Mouse (Mus musculus) lung, embryonic 15.5 days (tissue): ENCODE measurements around the gene Krt28. TPM values are rescaled to one million over a fixed set of nuclear protein-coding genes. Genes with fewer than 3 reads are reported as not detected.

ENCODE experiments used
- ATAC-seq: fragments of 200-750 bp; cut with Nextera tagmentation; 2 replicates; pipeline ENCODE4 v1.8.0; 2017; ENCODE audit warnings: moderate number of reproducible peaks, borderline replicate concordance; ENCODE audit not compliant: low FRiP score, low TSS enrichment; ENCODE audit errors: extremely low read depth
- H3K27ac ChIP-seq: fragments of 300-500 bp; sonication (generic); 2 replicates; pipeline ENCODE4 v1.5.1; 2015; ENCODE audit warnings: moderate library complexity, mild to moderate bottlenecking, inconsistent platforms
- H3K27me3 ChIP-seq: fragments of 300-500 bp; sonication (generic); 2 replicates; pipeline ENCODE4 v1.6.1; 2015; ENCODE audit warnings: inconsistent platforms
- H3K36me3 ChIP-seq: fragments of 300-500 bp; sonication (generic); 2 replicates; pipeline ENCODE4 v1.6.1; 2015; ENCODE audit warnings: inconsistent platforms
- H3K4me1 ChIP-seq: fragments of 300-500 bp; sonication (generic); 2 replicates; pipeline ENCODE4 v1.6.1; 2015; ENCODE audit warnings: inconsistent platforms
- H3K4me2 ChIP-seq: fragments of 300-500 bp; sonication (generic); 2 replicates; pipeline ENCODE4 v1.6.1; 2015; ENCODE audit warnings: inconsistent platforms, mild to moderate bottlenecking, moderate library complexity
- H3K4me3 ChIP-seq: fragments of 300-500 bp; sonication (generic); 2 replicates; pipeline ENCODE4 v1.5.1; 2015; ENCODE audit warnings: mild to moderate bottlenecking, inconsistent platforms
- H3K9ac ChIP-seq: fragments of 300-500 bp; sonication (generic); 2 replicates; pipeline ENCODE4 v1.6.1; 2015; ENCODE audit warnings: inconsistent platforms
- H3K9me3 ChIP-seq: fragments of 300-500 bp; sonication (generic); 2 replicates; pipeline ENCODE4 v1.6.1; 2016; ENCODE audit warnings: inconsistent platforms
- WGBS: fragments of 180-500 bp; shearing (Covaris S2); methylation state at CpG from one replicate; pipeline ENCODE4 v1.1.7; 2015; 5-methylcytosine and 5-hydroxymethylcytosine counted together
- polyA plus RNA-seq: library from polyadenylated mRNA; unstranded; fragments of >200 nt; fragmentation: Nextera tagmentation; extraction: Ambion mirVana; gene quantifications from 2 replicates; pipeline ENCODE4 v1.2.1, GENCODE M21; 2015

The Krt28 gene
- polyA plus RNA-seq, 1 experiment from 2014 or later, result 0.15 TPM

- Histone ChIP-seq H3K4me1 (no peaks in the 10 kb centered on the region), H3K27me3 (peaks cover 9% of the 10 kb centered on the region; the same call in 1 of the 2 replicates), H3K9me3 (no peaks in the 10 kb centered on the region), H3K4me2 (no peak overlapping the region), H3K4me3 (no peak overlapping the region), H3K27ac (no peak overlapping the region), H3K36me3 (no peaks in the 10 kb centered on the region), H3K9ac (no peak overlapping the region)
- no peak for ATAC-seq
- 60% methylated on average over 3 of the region's 3 CpGs for WGBS
Observed at GRCm38 (mm10) chr11:99396034-99396433, 21.3 kb upstream of the Krt28 start.

- Histone ChIP-seq H3K9ac (no peak overlapping the region), H3K4me2 (no peak overlapping the region), H3K36me3 (no peaks in the 10 kb centered on the region), H3K4me3 (no peak overlapping the region), H3K4me1 (no peaks in the 10 kb centered on the region), H3K27ac (no peak overlapping the region), H3K9me3 (no peaks in the 10 kb centered on the region), H3K27me3 (no peaks in the 10 kb centered on the region)
- WGBS, result 69% methylated on average over 10 of the region's 10 CpGs
- no peak for ATAC-seq
Observed at GRCm38 (mm10) chr11:99392492-99392891, 17.8 kb upstream of the Krt28 start.

GRCm38 (mm10) chr11:99391375-99391774 is 16.7 kb upstream of the Krt28 start:
- H3K4me2 ChIP-seq, result no peak overlapping the region
- H3K27ac ChIP-seq, result no peak overlapping the region
- 73% methylated on average over 6 of the region's 6 CpGs for WGBS
- ATAC-seq, result no peak
- H3K4me1 ChIP-seq, result no peaks in the 10 kb centered on the region
- H3K4me3 ChIP-seq, result no peak overlapping the region
- no peaks in the 10 kb centered on the region for H3K36me3 ChIP-seq
- no peaks in the 10 kb centered on the region for H3K9me3 ChIP-seq
- no peak overlapping the region for H3K9ac ChIP-seq
- no peaks in the 10 kb centered on the region for H3K27me3 ChIP-seq

- 68% methylated on average over 7 of the region's 7 CpGs for WGBS
- H3K27me3 ChIP-seq, result no peaks in the 10 kb centered on the region
- ATAC-seq, result no peak
Observed at GRCm38 (mm10) chr11:99390866-99391265, 16.2 kb upstream of the Krt28 start.

GRCm38 (mm10) chr11:99389264-99389663 is 14.6 kb upstream of the Krt28 start, which contains the start of gene Krt10:
TSS of gene Krt10 (minus strand) at chr11:99389364.
- Histone ChIP-seq H3K27ac (no peak within 1 kb of the TSS), H3K4me3 (no peak within 1 kb of the TSS), H3K9me3 (no peaks in the 10 kb centered on the region), H3K4me2 (no peak within 1 kb of the TSS), H3K27me3 (no peaks in the 10 kb centered on the region; the same call in 1 of the 2 replicates), H3K36me3 (no peaks in the 10 kb centered on the region), H3K9ac (no peak within 1 kb of the TSS), H3K4me1 (no peaks in the 10 kb centered on the region)
- ATAC-seq, result no peak
- WGBS, result 74% methylated on average over 4 of the region's 4 CpGs

More at GRCm38 (mm10) chr11:99390866-99391265, 16.2 kb upstream of the Krt28 start:
- no peaks in the 10 kb centered on the region for H3K9me3 ChIP-seq
- H3K4me2 ChIP-seq, result no peak overlapping the region
- H3K4me3 ChIP-seq, result no peak overlapping the region
- H3K9ac ChIP-seq, result no peak overlapping the region
- H3K4me1 ChIP-seq, result no peaks in the 10 kb centered on the region
- no peaks in the 10 kb centered on the region for H3K36me3 ChIP-seq
- H3K27ac ChIP-seq, result no peak overlapping the region

- no peaks in the 10 kb centered on the region; the same call in 1 of the 2 replicates for H3K27me3 ChIP-seq
- no peak overlapping the region for H3K4me2 ChIP-seq
- no peak overlapping the region for H3K27ac ChIP-seq
- no peak overlapping the region for H3K4me3 ChIP-seq
- no peaks in the 10 kb centered on the region for H3K9me3 ChIP-seq
- H3K9ac ChIP-seq, result no peak overlapping the region
- H3K4me1 ChIP-seq, result no peaks in the 10 kb centered on the region
- WGBS, result 88% methylated on average over 18 of the region's 18 CpGs
- no peak for ATAC-seq
- no peaks in the 10 kb centered on the region for H3K36me3 ChIP-seq
Observed at GRCm38 (mm10) chr11:99388661-99389060, 14.0 kb upstream of the Krt28 start.

GRCm38 (mm10) chr11:99385813-99386721 is 11.4 kb upstream of the Krt28 start:
- Histone ChIP-seq H3K9me3 (no peaks in the 10 kb centered on the region), H3K27me3 (peaks cover 4% of the 10 kb centered on the region; the same call in 1 of the 2 replicates), H3K36me3 (no peaks in the 10 kb centered on the region), H3K4me2 (peak overlapping the region; percentile 69), H3K4me3 (peak overlapping the region; percentile 59), H3K9ac (peak overlapping the region; percentile 64), H3K4me1 (no peaks in the 10 kb centered on the region), H3K27ac (peak overlapping the region; percentile 98)
- WGBS, result under 1% methylated on average over 71 of the region's 71 CpGs
- ATAC-seq, result peak; percentile 90

GRCm38 (mm10) chr11:99379568-99379967 is 4.9 kb upstream of the Krt28 start:
- peaks cover 4% of the 10 kb centered on the region; the same call in 1 of the 2 replicates for H3K27me3 ChIP-seq
- no peak overlapping the region for H3K9ac ChIP-seq
- WGBS, result 19% methylated on average over 5 of the region's 5 CpGs
- no peaks in the 10 kb centered on the region for H3K9me3 ChIP-seq
- no peak overlapping the region for H3K27ac ChIP-seq
- no peaks in the 10 kb centered on the region for H3K4me1 ChIP-seq
- H3K4me2 ChIP-seq, result no peak overlapping the region
- ATAC-seq, result no peak
- H3K4me3 ChIP-seq, result no peak overlapping the region
- no peaks in the 10 kb centered on the region for H3K36me3 ChIP-seq

- Histone ChIP-seq H3K4me1 (no peaks in the 10 kb centered on the region), H3K4me2 (no peak overlapping the region), H3K27me3 (no peaks in the 10 kb centered on the region), H3K9ac (no peak overlapping the region), H3K27ac (no peak overlapping the region), H3K4me3 (no peak overlapping the region), H3K9me3 (no peaks in the 10 kb centered on the region), H3K36me3 (no peaks in the 10 kb centered on the region)
- ATAC-seq, result no peak
- WGBS, result 79% methylated on average over 8 of the region's 8 CpGs
Observed at GRCm38 (mm10) chr11:99369853-99370451, 4.8 kb downstream of the Krt28 start.

GRCm38 (mm10) chr11:99369229-99369628 is 5.5 kb downstream of the Krt28 start:
- Histone ChIP-seq H3K4me2 (no peak overlapping the region), H3K4me1 (no peaks in the 10 kb centered on the region), H3K9ac (no peak overlapping the region), H3K9me3 (no peaks in the 10 kb centered on the region), H3K27ac (no peak overlapping the region), H3K4me3 (no peak overlapping the region), H3K36me3 (no peaks in the 10 kb centered on the region), H3K27me3 (no peaks in the 10 kb centered on the region)
- 8% methylated on average over 3 of the region's 3 CpGs for WGBS
- ATAC-seq, result no peak

GRCm38 (mm10) chr11:99366791-99367190 is 7.9 kb downstream of the Krt28 start:
- no peaks in the 10 kb centered on the region for H3K9me3 ChIP-seq
- 24% methylated on average over 10 of the region's 10 CpGs for WGBS
- no peak overlapping the region for H3K27ac ChIP-seq

GRCm38 (mm10) chr11:99364412-99364811 is 10.3 kb downstream of the Krt28 start:
- H3K4me3 ChIP-seq, result no peak overlapping the region
- WGBS, result 20% methylated on average over 9 of the region's 9 CpGs
- H3K4me1 ChIP-seq, result no peaks in the 10 kb centered on the region
- H3K4me2 ChIP-seq, result no peak overlapping the region
- H3K27ac ChIP-seq, result no peak overlapping the region
- H3K9me3 ChIP-seq, result no peaks in the 10 kb centered on the region
- H3K27me3 ChIP-seq, result no peaks in the 10 kb centered on the region
- H3K9ac ChIP-seq, result no peak overlapping the region
- ATAC-seq, result no peak
- no peaks in the 10 kb centered on the region for H3K36me3 ChIP-seq

More at GRCm38 (mm10) chr11:99366791-99367190, 7.9 kb downstream of the Krt28 start:
- Histone ChIP-seq H3K4me3 (no peak overlapping the region), H3K9ac (no peak overlapping the region), H3K4me1 (no peaks in the 10 kb centered on the region), H3K27me3 (no peaks in the 10 kb centered on the region), H3K4me2 (no peak overlapping the region), H3K36me3 (no peaks in the 10 kb centered on the region)
- no peak for ATAC-seq
